Mouse (Mus musculus): ENCODE measurements around the gene Tmem211.

The Tmem211 gene

DNA sequence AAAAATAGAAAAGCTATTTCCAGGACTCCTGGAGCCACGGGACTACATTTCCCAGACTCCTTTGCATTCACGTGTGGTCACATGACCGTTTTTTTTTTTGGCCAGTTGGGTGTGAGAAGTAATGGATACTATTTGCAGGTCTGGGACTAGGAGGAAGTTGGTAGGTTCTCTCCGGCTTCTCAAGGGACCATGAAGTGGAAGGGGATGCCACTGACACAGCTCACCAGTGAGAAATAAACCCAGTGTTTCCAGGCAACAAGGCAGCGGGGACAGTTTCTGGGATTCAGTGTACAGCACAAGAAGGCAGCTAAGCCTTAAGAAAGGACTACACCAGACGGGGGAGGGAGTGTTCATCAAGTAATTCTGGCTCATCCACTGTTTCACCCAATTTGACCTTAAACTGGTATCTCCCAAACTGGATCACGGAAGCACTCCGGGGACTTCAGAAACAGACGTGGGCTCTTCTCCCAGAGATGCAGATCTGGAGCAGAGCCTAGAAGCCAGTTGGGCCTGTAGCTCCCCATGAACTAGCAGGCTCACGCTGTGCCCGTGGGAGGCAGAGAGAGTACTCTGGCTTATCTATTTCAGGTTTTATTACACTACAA is 44.6 kb downstream of the Tmem211 start:
- DNase-seq (ENCODE audit: low read depth) = no peak

DNA sequence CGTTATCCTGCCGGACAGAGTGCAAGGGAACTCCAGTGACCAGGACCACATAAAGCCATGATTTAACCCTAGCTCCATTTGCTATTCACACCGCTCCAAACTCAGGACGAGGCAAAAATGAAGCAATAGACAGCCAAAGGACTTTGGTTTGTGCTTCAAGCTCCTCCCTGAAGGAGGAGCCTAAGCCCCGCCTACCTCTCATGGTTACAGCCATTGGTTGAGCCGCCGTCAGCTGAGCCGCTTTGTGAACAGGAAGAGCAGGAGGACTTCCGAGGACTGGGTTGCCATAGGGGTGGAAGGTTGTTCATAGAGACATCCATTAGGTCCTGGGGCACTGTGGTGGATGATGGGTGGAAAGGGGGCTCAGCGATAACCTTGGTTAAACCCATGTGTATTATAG is 49.1 kb downstream of the Tmem211 start:
- no peak for DNase-seq (ENCODE audit: low read depth)

DNA sequence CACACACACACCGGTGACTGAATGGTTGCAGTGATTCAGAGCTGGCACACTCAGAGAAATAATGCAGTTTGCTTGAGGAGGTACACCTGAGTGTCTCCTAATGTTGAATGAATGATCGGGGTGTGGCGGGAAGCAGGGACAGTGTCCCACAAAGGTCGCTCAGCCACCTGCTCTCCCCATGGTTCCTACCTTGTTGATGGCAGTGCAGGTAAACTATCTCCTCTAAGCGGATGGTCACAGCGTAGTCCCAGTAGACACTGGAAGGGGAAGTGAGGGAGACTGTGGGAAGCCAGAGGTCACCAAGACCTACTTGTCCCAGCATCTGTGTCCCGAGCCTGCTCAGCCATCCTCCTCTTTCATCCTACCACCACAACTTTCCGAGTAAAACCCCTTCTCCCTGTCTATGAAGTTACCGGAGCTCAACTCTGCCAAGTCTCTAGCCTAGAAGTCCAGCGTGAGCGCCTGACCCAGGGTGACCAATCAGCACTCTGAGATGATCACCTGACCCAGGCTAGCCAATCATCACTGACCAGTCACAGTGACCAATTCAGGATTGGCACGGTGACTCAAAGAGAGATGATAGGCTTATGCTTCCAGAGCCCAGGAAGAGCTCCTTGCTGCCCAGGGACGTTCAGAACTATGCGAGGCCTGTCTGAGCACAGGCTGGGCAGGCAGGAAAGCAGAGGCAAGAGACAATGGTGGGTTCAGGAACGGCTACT is 53.6 kb downstream of the Tmem211 start:
- DNase-seq (ENCODE audit: low read depth) = no peak

DNA sequence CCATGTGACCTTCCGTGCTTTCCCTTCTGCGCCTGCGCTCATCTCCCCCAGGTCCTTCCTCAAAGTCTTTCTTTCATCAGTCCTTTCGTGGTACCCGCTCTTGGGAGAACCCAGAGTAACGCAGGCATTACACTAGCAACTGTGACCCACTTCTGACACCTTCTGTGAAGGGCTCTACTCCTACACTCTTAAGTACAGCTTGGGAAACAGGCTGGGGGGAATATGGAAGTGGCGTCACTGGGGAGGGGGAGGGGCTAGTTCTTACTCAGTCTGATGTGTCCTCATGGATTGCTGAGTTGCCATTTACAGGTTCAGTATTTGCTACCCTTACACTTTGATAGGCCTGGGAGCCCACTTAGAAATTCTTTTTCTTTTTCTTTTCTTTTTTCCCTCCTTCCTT is 54.8 kb downstream of the Tmem211 start:
- DNase-seq (ENCODE audit: low read depth) = no peak

DNA sequence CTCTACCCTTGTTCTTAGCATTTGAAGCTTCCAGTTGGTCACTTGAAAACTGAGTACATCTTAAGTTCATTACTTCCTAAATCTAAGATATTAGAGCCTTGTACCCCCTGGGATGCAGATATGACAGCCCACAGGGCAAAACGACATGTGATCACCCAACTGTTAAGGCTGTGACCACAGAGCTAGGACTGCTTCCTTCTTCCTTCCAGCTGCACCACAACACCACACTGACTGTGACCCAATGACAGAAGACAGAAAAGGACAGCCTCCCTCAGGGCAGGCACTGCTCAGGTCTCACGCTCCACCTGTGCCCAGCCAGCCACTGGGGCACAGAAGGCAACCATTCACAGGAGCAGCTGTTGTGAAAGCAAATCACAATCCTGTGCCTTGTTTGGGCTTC is 57.0 kb downstream of the Tmem211 start:
- no peak for DNase-seq (ENCODE audit: low read depth)

DNA sequence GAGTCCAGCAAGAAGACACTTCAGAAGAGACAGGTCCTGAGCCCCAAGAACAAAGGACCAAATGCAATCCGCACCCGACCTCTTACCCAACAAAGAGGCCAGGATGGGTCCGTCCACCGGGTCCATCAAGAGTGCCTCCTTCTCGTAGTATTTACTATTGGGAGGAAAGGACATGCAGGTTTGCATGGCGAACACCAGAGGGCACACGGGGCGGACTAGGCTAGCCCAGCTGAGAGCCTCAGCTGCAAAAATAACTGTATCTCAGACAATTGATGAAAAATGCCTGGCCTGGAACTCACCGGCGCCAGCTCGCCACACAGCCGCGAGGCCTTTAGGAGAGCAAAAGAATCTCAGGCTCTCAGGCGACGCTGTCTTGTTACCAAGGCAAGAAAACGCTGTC is 58.8 kb downstream of the Tmem211 start:
- DNase-seq (ENCODE audit: low read depth) = no peak

DNA sequence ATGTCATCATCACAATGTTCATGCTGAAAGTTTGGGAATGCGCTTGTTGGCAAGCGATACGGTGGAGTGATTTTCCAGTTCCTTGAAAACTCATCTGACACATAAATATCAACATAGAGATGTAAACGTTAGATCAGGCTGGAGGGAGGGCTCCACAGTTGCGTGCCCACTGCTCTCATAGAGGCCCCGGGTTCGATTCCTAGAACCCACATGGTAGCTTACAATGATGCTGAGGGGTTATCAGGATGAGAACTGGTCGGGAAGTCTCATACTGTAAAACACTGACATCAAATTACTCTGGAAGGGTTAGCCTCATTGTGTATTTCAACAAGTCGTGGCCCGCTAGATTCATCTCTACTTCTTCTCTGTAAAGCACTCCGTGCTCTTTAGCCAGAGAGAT is 59.3 kb downstream of the Tmem211 start:
- no peak for DNase-seq (ENCODE audit: low read depth)

DNA sequence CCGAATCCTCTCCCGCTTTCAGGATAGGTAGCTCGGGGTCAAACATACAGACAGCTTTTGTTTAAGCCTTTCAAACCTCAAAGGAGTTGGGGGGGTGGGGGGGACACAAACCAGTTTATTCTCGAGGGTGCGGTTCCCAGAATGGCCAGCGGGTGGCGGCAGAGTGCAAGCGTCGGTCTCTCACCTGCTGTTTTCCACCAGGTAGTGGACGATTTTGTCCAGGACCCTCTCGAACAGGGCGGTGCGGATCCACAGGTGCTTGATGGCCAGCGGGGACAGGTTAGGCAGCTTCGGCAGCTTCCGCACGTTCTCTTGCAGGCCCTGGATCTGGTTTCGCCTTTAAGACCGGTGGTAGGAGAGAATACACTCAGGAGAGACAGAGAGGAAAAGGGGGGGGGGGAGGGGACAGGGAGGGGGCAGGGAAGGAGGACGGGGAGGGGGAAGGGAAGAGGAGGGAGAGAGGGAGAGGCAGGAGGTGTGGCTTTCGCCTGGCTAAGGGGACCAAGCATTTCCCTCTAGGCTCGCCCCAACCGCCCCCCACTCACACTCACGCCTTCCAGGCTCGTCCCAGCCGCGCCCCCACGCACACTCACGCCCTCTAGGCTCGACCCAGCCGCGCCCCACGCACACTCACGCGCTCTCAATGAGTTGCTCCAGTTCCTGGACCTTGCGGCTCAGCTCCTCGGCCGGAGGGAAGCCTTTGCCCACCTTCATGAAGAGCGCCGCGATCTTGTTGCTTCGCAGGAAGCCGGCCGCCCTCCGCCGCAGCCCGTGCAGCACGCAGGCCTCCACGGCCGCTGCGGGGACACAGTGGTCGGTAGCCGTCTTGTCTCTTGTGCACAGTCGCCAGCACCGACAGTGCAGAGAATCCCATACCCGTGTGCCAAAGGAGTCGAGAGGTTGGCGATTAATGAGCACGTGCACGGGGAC is 60.1 kb downstream of the Tmem211 start:
- DNase-seq (ENCODE audit: low read depth) = no peak

DNA sequence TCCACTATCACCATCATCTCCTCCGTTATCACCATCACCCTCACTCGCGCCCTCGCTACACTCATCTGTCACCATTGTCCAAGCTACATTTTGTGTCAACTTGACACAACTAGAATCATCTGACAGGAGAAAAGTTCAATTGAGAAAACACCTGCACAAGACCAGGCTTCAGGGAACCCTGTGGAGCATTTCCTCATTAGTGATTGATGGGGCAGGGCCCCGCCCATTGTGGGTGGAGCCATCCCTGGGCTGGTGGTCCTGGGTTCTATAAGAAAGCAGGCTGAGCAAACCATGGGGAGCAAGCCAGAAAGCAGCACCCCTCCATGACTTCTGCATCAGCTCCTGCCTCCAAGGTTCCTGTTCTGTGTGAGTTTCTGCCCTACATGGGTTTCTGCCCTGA is 61.1 kb downstream of the Tmem211 start:
- no peak for DNase-seq (ENCODE audit: low read depth)

DNA sequence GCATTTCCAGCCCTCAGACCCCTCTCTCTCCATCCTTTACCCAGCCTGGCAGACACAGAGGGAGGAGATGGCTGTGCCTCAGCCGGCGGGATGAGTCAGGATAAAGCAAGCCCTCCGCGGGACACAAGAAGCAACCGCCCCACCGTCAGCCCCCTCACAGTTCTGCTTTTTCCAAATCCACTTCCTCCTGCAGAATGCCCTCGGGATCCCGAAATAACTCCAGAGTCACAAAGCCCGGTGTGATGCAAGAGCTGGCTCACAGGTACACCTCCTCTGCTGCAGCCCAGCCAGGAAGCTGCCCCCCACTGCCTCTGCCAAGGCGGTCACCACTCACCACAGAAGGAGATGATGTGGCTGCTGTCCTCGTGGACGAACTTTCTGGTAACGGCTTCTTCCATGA is 61.8 kb downstream of the Tmem211 start:
- DNase-seq (ENCODE audit: low read depth) = no peak
